Mouse (Mus musculus) CH12.LX (cell line): ENCODE results near the gene Myt1l.

Experiments used
- CTCF ChIP-seq, 2 experiments: IDR thresholded peaks in 1 of 2; conservative IDR thresholded peaks in 1 of 2; 2 replicates each; pipeline ENCODE4 v1.5.1; 2011 to 2012; ENCODE audit warnings: low read depth in 2 of 2, low read length in 2 of 2, improper control_type of control experiment in 1 of 2, inconsistent platforms in 1 of 2, mild to moderate bottlenecking in 1 of 2, moderate library complexity in 1 of 2
- EP300 ChIP-seq: IDR thresholded peaks from 2 replicates; pipeline ENCODE4 v1.6.1; 2011; ENCODE audit warnings: low read length, improper control_type of control experiment
- ETS1 ChIP-seq: conservative IDR thresholded peaks from 2 replicates; pipeline ENCODE4 v1.6.1; 2012; ENCODE audit warnings: low read depth, mild to moderate bottlenecking, inconsistent platforms, low read length, improper control_type of control experiment, moderate library complexity
- HCFC1 ChIP-seq: IDR thresholded peaks from 2 replicates; pipeline ENCODE4 v1.6.1; 2012; ENCODE audit warnings: low read depth, mild to moderate bottlenecking, inconsistent platforms, low read length, improper control_type of control experiment
- NRF1 ChIP-seq: IDR thresholded peaks from 2 replicates; pipeline ENCODE4 v1.6.1; 2014; ENCODE audit warnings: low read depth, mild to moderate bottlenecking, inconsistent platforms, low read length, improper control_type of control experiment, moderate library complexity
- POLR2A ChIP-seq: IDR thresholded peaks from 2 replicates; pipeline ENCODE4 v1.6.1; 2011; ENCODE audit warnings: low read depth, mild to moderate bottlenecking, improper control_type of control experiment, low read length
- SMC3 ChIP-seq: IDR thresholded peaks from 2 replicates; pipeline ENCODE4 v1.6.1; 2011; ENCODE audit warnings: low read depth, low read length, improper control_type of control experiment
- USF1 ChIP-seq: IDR thresholded peaks from 2 replicates; pipeline ENCODE4 v1.6.1; 2014; ENCODE audit warnings: low read depth, mild to moderate bottlenecking, inconsistent platforms, low read length, improper control_type of control experiment
- ZC3H11A ChIP-seq: IDR thresholded peaks from 2 replicates; pipeline ENCODE4 v1.6.1; 2012; ENCODE audit warnings: low read depth, mild to moderate bottlenecking, inconsistent platforms, low read length, improper control_type of control experiment
- ZKSCAN1 ChIP-seq: IDR thresholded peaks from 2 replicates; pipeline ENCODE4 v1.6.1; 2012; ENCODE audit warnings: low read depth, inconsistent platforms, low read length, improper control_type of control experiment, borderline replicate concordance

DNA sequence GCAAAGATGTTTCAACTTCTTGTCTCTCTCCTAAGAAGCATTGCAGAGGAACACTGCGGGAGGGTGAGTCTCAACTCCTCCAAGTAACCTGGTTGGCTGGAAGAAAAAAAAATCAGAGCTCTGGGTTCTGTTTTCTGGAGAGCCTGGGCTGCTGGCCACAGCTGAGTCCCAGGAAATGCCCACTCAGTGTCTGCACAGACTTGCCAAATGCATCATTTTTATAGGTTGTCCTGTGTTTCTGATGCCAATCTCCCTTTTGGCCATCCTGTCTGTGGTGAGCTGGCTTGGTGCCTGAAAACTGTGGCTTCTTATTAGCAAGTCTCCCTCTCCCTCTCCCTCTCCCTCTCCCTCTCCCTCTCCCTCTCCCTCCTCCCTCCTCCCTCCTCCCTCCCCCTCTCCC, 65.6 kb downstream of the Myt1l start:
- TF ChIP-seq ETS1 (no peak), CTCF (conservative IDR thresholded peaks at IDR 0.05 in 1 of 2, IDR thresholded peaks at IDR 0.05 in 1 of 2; ENCODE audit: low read depth in 2 of 2, low read length in 2 of 2) (no peak), USF1 (no peak), SMC3 (no peak), EP300 (no peak), NRF1 (no peak), POLR2A (no peak), ZKSCAN1 (no peak), ZC3H11A (no peak), HCFC1 (no peak)
